Mouse (Mus musculus): ENCODE data around the gene Akt1. TPM values are rescaled to one million over a fixed set of nuclear protein-coding genes. Genes with fewer than 3 reads are reported as not detected.

Gene Akt1
- polyA plus RNA-seq, 1 experiment from 2014 or later = 42.4 TPM

- no peaks in the 10 kb centered on the region for H3K27me3 ChIP-seq (ENCODE audit: control insufficient read depth, insufficient read depth, low read depth, low read length)
- no peak overlapping the region for H3K4me2 ChIP-seq (ENCODE audit: low read depth, low read length)
- H3K9me3 ChIP-seq (ENCODE audit: control insufficient read depth, low read length) = no peaks in the 10 kb centered on the region
- no peak overlapping the region for H3K9ac ChIP-seq (ENCODE audit: low read length)
- no peak for ATAC-seq (ENCODE audit: low read depth)
- 59% methylated on average over 7 of the region's 7 CpGs for WGBS
- H3K27ac ChIP-seq (ENCODE audit: low read length) = no peak overlapping the region
- H3K36me3 ChIP-seq (ENCODE audit: control insufficient read depth, insufficient read depth, low read length) = no peaks in the 10 kb centered on the region
- peaks cover 19% of the 10 kb centered on the region for H3K4me1 ChIP-seq (replicated peaks; ENCODE audit: control insufficient read depth, insufficient read depth, low read length)
- no peak overlapping the region for H3K4me3 ChIP-seq (ENCODE audit: low read length)
These were observed 47.4 kb downstream of the Akt1 start for GRCm38 (mm10) chr12:112627097-112627881.

- H3K27me3 ChIP-seq (ENCODE audit: control insufficient read depth, insufficient read depth, low read depth, low read length) = peaks cover under 1% of the 10 kb centered on the region; the same call in 1 of the 2 replicates
- no peaks in the 10 kb centered on the region for H3K9me3 ChIP-seq (ENCODE audit: control insufficient read depth, low read length)
- 66% methylated on average over 6 of the region's 6 CpGs for WGBS
- no peaks in the 10 kb centered on the region for H3K36me3 ChIP-seq (ENCODE audit: control insufficient read depth, insufficient read depth, low read length)
- peaks cover 15% of the 10 kb centered on the region for H3K4me1 ChIP-seq (replicated peaks; ENCODE audit: control insufficient read depth, insufficient read depth, low read length)
- no peak for ATAC-seq (ENCODE audit: low read depth)
- no peak overlapping the region for H3K4me2 ChIP-seq (ENCODE audit: low read depth, low read length)
- H3K9ac ChIP-seq (ENCODE audit: low read length) = no peak overlapping the region
- H3K27ac ChIP-seq (ENCODE audit: low read length) = no peak overlapping the region
- no peak overlapping the region for H3K4me3 ChIP-seq (ENCODE audit: low read length)
These were observed 48.2 kb downstream of the Akt1 start for GRCm38 (mm10) chr12:112626455-112626854.

DNA sequence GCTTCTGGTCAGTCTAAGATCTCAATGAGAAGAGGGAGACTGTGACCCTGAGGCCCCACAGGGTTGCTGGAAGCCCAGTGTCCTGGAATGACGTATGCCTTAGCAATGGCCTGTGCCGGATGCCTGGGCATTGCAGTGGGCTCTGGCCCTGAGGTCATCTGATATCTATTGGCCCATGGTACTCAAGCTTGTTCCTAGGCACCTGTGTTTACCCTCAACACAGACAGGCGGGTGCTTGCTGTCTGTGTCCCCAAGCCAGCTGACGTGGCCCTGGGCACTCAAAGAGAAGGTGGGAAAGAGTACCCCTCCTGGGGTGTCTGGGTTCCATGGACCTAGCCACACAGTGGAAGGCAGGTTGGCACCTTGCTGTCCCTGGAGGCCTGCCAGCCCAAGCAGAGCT is 49.0 kb downstream of the Akt1 start:
- ATAC-seq (ENCODE audit: low read depth) = no peak
- Histone ChIP-seq H3K4me1 (replicated peaks; ENCODE audit: control insufficient read depth, insufficient read depth, low read length) (peaks cover 12% of the 10 kb centered on the region), H3K4me2 (ENCODE audit: low read depth, low read length) (no peak overlapping the region), H3K9ac (ENCODE audit: low read length) (no peak overlapping the region), H3K27ac (ENCODE audit: low read length) (no peak overlapping the region), H3K4me3 (ENCODE audit: low read length) (no peak overlapping the region), H3K27me3 (ENCODE audit: control insufficient read depth, insufficient read depth, low read depth, low read length) (peaks cover 8% of the 10 kb centered on the region; the same call in 1 of the 2 replicates), H3K9me3 (ENCODE audit: control insufficient read depth, low read length) (no peaks in the 10 kb centered on the region), H3K36me3 (ENCODE audit: control insufficient read depth, insufficient read depth, low read length) (no peaks in the 10 kb centered on the region)
- WGBS = 78% methylated on average over 4 of the region's 4 CpGs

- no peaks in the 10 kb centered on the region for H3K9me3 ChIP-seq (ENCODE audit: control insufficient read depth, low read length)
- WGBS = 19% methylated on average over 2 of the region's 2 CpGs
- peaks cover 17% of the 10 kb centered on the region for H3K4me1 ChIP-seq (replicated peaks; ENCODE audit: control insufficient read depth, insufficient read depth, low read length)
- no peak for ATAC-seq (ENCODE audit: low read depth)
- no peak overlapping the region for H3K4me3 ChIP-seq (ENCODE audit: low read length)
- H3K9ac ChIP-seq (ENCODE audit: low read length) = no peak overlapping the region
- H3K4me2 ChIP-seq (ENCODE audit: low read depth, low read length) = no peak overlapping the region
- no peak overlapping the region for H3K27ac ChIP-seq (ENCODE audit: low read length)
- H3K27me3 ChIP-seq (ENCODE audit: control insufficient read depth, insufficient read depth, low read depth, low read length) = peaks cover 17% of the 10 kb centered on the region
- no peaks in the 10 kb centered on the region for H3K36me3 ChIP-seq (ENCODE audit: control insufficient read depth, insufficient read depth, low read length)
These were observed 50.9 kb downstream of the Akt1 start for GRCm38 (mm10) chr12:112623742-112624141.

DNA sequence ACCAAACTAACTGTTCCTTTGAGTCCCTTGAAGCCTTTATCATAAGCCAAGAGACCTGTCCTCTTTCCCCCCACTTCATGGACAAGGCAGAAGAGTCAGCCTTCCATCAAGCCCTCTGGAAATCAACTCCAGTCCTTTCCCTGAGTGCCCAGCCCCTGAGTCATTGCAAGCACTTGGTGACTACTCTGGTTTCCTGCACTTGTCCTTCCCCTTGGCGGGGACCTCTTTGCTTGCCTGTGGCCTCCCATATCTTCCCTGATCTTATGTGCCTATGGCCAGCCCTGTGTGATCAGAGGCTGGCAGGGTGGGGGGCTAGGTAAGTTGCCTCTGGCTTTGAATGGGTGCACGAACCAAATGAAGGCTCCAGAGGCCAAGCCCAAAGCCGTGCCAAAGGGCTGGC is 52.8 kb downstream of the Akt1 start:
- H3K9ac ChIP-seq (ENCODE audit: low read length) = no peak overlapping the region
- H3K27ac ChIP-seq (ENCODE audit: low read length) = no peak overlapping the region
- no peak for ATAC-seq (ENCODE audit: low read depth)
- H3K36me3 ChIP-seq (ENCODE audit: control insufficient read depth, insufficient read depth, low read length) = no peaks in the 10 kb centered on the region
- no peak overlapping the region for H3K4me3 ChIP-seq (ENCODE audit: low read length)
- no peaks in the 10 kb centered on the region for H3K9me3 ChIP-seq (ENCODE audit: control insufficient read depth, low read length)
- WGBS = 63% methylated on average over 3 of the region's 3 CpGs
- no peak overlapping the region for H3K4me2 ChIP-seq (ENCODE audit: low read depth, low read length)
- peaks cover 17% of the 10 kb centered on the region for H3K27me3 ChIP-seq (ENCODE audit: control insufficient read depth, insufficient read depth, low read depth, low read length)
- H3K4me1 ChIP-seq (replicated peaks; ENCODE audit: control insufficient read depth, insufficient read depth, low read length) = peaks cover 19% of the 10 kb centered on the region

GRCm38 (mm10) chr12:112620354-112621061 is 54.2 kb downstream of the Akt1 start:
- peak; percentile 4; the same call in 1 of the 2 replicates for ATAC-seq (ENCODE audit: low read depth)
- Histone ChIP-seq H3K9ac (ENCODE audit: low read length) (peak overlapping the region; percentile 71), H3K27me3 (ENCODE audit: control insufficient read depth, insufficient read depth, low read depth, low read length) (peaks cover 17% of the 10 kb centered on the region), H3K4me3 (ENCODE audit: low read length) (peak overlapping the region; percentile 55), H3K9me3 (ENCODE audit: control insufficient read depth, low read length) (no peaks in the 10 kb centered on the region), H3K36me3 (ENCODE audit: control insufficient read depth, insufficient read depth, low read length) (no peaks in the 10 kb centered on the region), H3K4me1 (replicated peaks; ENCODE audit: control insufficient read depth, insufficient read depth, low read length) (peaks cover 19% of the 10 kb centered on the region), H3K27ac (ENCODE audit: low read length) (no peak overlapping the region), H3K4me2 (ENCODE audit: low read depth, low read length) (peak overlapping the region; percentile 96)
- WGBS = 17% methylated on average over 16 of the region's 16 CpGs

GRCm38 (mm10) chr12:112619686-112620353 is 54.9 kb downstream of the Akt1 start, which contains the start of gene Adssl1:
TSS of gene Adssl1 (plus strand) at chr12:112620045.
- Histone ChIP-seq H3K36me3 (ENCODE audit: control insufficient read depth, insufficient read depth, low read length) (no peaks in the 10 kb centered on the region), H3K27ac (ENCODE audit: low read length) (no peak within 1 kb of the TSS), H3K9ac (ENCODE audit: low read length) (peak within 1 kb of the TSS; percentile 71), H3K9me3 (ENCODE audit: control insufficient read depth, low read length) (no peaks in the 10 kb centered on the region), H3K4me3 (ENCODE audit: low read length) (peak within 1 kb of the TSS; percentile 55), H3K4me1 (replicated peaks; ENCODE audit: control insufficient read depth, insufficient read depth, low read length) (peaks cover 19% of the 10 kb centered on the region), H3K4me2 (ENCODE audit: low read depth, low read length) (peak within 1 kb of the TSS; percentile 96), H3K27me3 (ENCODE audit: control insufficient read depth, insufficient read depth, low read depth, low read length) (peaks cover 17% of the 10 kb centered on the region)
- under 1% methylated on average over 55 of the region's 56 CpGs for WGBS
- peak; percentile 69 for ATAC-seq (ENCODE audit: low read depth)

- H3K27ac ChIP-seq (ENCODE audit: low read length) = no peak overlapping the region
- H3K4me1 ChIP-seq (replicated peaks; ENCODE audit: control insufficient read depth, insufficient read depth, low read length) = peaks cover 19% of the 10 kb centered on the region
- H3K4me3 ChIP-seq (ENCODE audit: low read length) = peak overlapping the region; percentile 55
- H3K9me3 ChIP-seq (ENCODE audit: control insufficient read depth, low read length) = no peaks in the 10 kb centered on the region
- H3K27me3 ChIP-seq (ENCODE audit: control insufficient read depth, insufficient read depth, low read depth, low read length) = peaks cover 17% of the 10 kb centered on the region
- 25% methylated on average over 13 of the region's 13 CpGs for WGBS
- ATAC-seq (ENCODE audit: low read depth) = no peak
- H3K36me3 ChIP-seq (ENCODE audit: control insufficient read depth, insufficient read depth, low read length) = no peaks in the 10 kb centered on the region
- peak overlapping the region; percentile 96 for H3K4me2 ChIP-seq (ENCODE audit: low read depth, low read length)
- H3K9ac ChIP-seq (ENCODE audit: low read length) = peak overlapping the region; percentile 71; the same call in 1 of the 2 replicates
These were observed 55.6 kb downstream of the Akt1 start for GRCm38 (mm10) chr12:112618981-112619685.
